Mouse (Mus musculus) embryo, embryonic 9.5 days (tissue): ENCODE measurements around the gene Cd2bp2.

Experiments used
- DNase-seq: peaks from one replicate; pipeline ENCODE4 v3.0.0-alpha.2; 2017; ENCODE audit errors: extremely low spot score

Gene Cd2bp2

GRCm38 (mm10) chr7:127195544-127196295 is at the start of gene Cd2bp2:
TSS of gene Cd2bp2 (minus strand) at chr7:127196050.
- DNase-seq, result peak; percentile 97

- DNase-seq, result no peak
Observed at GRCm38 (mm10) chr7:127244658-127245510, 49.0 kb upstream of the Cd2bp2 start.

GRCm38 (mm10) chr7:127243870-127244657 is 48.2 kb upstream of the Cd2bp2 start, which contains the start of gene Zfp771:
TSS of gene Zfp771 (plus strand) at chr7:127244274.
- DNase-seq, result peak; percentile 96

- DNase-seq, result no peak
Observed at GRCm38 (mm10) chr7:127243361-127243867, 47.6 kb upstream of the Cd2bp2 start.

- no peak for DNase-seq
Observed at GRCm38 (mm10) chr7:127234777-127235176, 38.9 kb upstream of the Cd2bp2 start.

- DNase-seq, result no peak
Observed at GRCm38 (mm10) chr7:127233765-127234164, 37.9 kb upstream of the Cd2bp2 start.

GRCm38 (mm10) chr7:127233368-127233749 is 37.5 kb upstream of the Cd2bp2 start:
- DNase-seq, result no peak

GRCm38 (mm10) chr7:127232622-127233367 is 36.9 kb upstream of the Cd2bp2 start, which contains the start of the genes Zfp553 and Sept1:
TSS of gene Zfp553 (plus strand) at chr7:127233061.
TSS of gene Sept1 (minus strand) at chr7:127233130.
- DNase-seq, result peak; percentile 94

GRCm38 (mm10) chr7:127231826-127232621 is 36.2 kb upstream of the Cd2bp2 start:
- no peak for DNase-seq

GRCm38 (mm10) chr7:127231376-127231775 is 35.5 kb upstream of the Cd2bp2 start:
- DNase-seq, result no peak

GRCm38 (mm10) chr7:127228615-127229303 is 32.9 kb upstream of the Cd2bp2 start:
- DNase-seq, result peak; percentile 77

GRCm38 (mm10) chr7:127225147-127225995 is 29.5 kb upstream of the Cd2bp2 start:
- no peak for DNase-seq

- DNase-seq, result no peak
Observed at GRCm38 (mm10) chr7:127224616-127225015, 28.8 kb upstream of the Cd2bp2 start.

- DNase-seq, result no peak
Observed at GRCm38 (mm10) chr7:127223515-127224478, 27.9 kb upstream of the Cd2bp2 start.

- no peak for DNase-seq
Observed at GRCm38 (mm10) chr7:127223106-127223505, 27.3 kb upstream of the Cd2bp2 start.

GRCm38 (mm10) chr7:127220440-127220839 is 24.6 kb upstream of the Cd2bp2 start:
- DNase-seq, result no peak

GRCm38 (mm10) chr7:127218670-127219069 is 22.8 kb upstream of the Cd2bp2 start:
- no peak for DNase-seq
